Mouse (Mus musculus) embryonic fibroblast, embryonic 13.5 days (primary cell): Measurements from ENCODE around the gene Dyrk2.

Experiments used
- CTCF ChIP-seq: IDR thresholded peaks from 2 replicates; pipeline ENCODE4 v1.5.1; 2011; ENCODE audit warnings: mild to moderate bottlenecking, control low read depth, low read length, moderate library complexity, borderline replicate concordance; ENCODE audit not compliant: insufficient read depth
- POLR2A ChIP-seq: IDR thresholded peaks from 2 replicates; pipeline ENCODE4 v1.6.1; 2011; ENCODE audit warnings: low read depth, mild to moderate bottlenecking, control low read depth, low read length, moderate library complexity

- TF ChIP-seq POLR2A = no peak
- TF ChIP-seq CTCF = no peak
Measured at GRCm38 (mm10) chr10:118839343-118840141, 30.5 kb downstream of the Dyrk2 start.
